Mouse (Mus musculus): ENCODE measurements at regions not wholly inside any gene's neighbourhood (a gene's known extent, or its start where the extent isn't known, plus 50 kb on each side); places are given as distances from the start of the nearest gene placed in this dataset.

DNA sequence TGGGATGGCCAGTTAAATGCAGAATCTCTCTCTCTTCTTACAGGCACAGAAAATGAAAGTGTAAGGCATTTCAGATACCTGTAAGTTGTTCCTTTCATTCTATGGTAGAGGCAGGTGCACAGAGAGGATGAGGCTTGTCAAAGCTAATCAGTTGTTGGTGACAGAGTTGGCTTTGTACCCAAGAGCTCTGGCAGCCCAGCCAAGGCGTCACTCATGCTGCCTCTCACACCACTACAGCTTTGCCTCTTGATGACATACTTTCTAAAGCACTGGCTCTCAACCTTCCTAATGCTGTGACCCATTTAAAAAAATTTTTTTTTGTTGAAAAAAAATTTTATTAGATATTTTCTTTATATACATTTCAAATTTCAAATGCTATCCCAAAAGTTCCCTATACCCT is 105.4 kb downstream of the 4930564D02Rik start:
- H3K36me3 ChIP-seq (replicated peaks; ENCODE audit: control insufficient read depth, insufficient read depth, low read length): no peaks in the 10 kb centered on the region
- H3K27me3 ChIP-seq (ENCODE audit: control insufficient read depth, insufficient read depth, low read length): no peaks in the 10 kb centered on the region
- H3K9me3 ChIP-seq (replicated peaks; ENCODE audit: control insufficient read depth, low read length): peaks cover 6% of the 10 kb centered on the region
- no peak overlapping the region for H3K9ac ChIP-seq (replicated peaks; ENCODE audit: low read depth, low read length)
- ATAC-seq (ENCODE audit: insufficient read depth, low read depth): no peak
- H3K4me3 ChIP-seq (ENCODE audit: low read depth, low read length): no peak overlapping the region
- no peaks in the 10 kb centered on the region for H3K4me1 ChIP-seq (ENCODE audit: control insufficient read depth, insufficient read depth)
- no peak overlapping the region for H3K4me2 ChIP-seq (ENCODE audit: low read depth, low read length)
- 41% methylated on average over 1 of the region's 1 CpGs for WGBS
- TF ChIP-seq EP300 (IDR thresholded peaks at IDR 0.05; ENCODE audit: low read depth): no peak
- TF ChIP-seq CTCF (IDR thresholded peaks at IDR 0.05; ENCODE audit: low read depth): no peak
- no peak overlapping the region for H3K27ac ChIP-seq (ENCODE audit: low read depth)
- no peak for DNase-seq (ENCODE audit: low spot score)

DNA sequence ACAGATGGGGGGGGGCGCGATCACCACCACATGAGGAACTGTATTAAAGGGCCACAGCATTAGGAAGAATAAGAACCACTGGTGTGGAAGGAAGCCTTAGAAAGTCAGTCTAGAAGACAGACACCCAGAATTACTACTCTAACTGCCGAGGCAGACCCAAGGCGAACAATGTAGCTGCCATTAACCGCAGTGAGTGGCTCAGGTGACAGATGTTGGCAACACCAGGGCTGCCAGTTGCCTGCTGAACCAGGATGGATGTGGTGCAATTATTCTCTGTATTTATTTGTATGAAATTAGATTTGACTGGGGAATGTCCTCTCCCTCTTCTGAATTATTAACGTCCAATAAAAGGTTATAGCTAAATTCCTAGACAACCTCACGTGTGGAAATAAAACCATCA is 124.7 kb downstream of the 4930564D02Rik start:
- Histone ChIP-seq H3K36me3 (replicated peaks; ENCODE audit: control insufficient read depth, insufficient read depth, low read length) (no peaks in the 10 kb centered on the region), H3K4me2 (ENCODE audit: low read depth, low read length) (no peak overlapping the region), H3K4me1 (ENCODE audit: control insufficient read depth, insufficient read depth) (no peaks in the 10 kb centered on the region), H3K27me3 (ENCODE audit: control insufficient read depth, insufficient read depth, low read length) (no peaks in the 10 kb centered on the region), H3K9ac (replicated peaks; ENCODE audit: low read depth, low read length) (no peak overlapping the region), H3K4me3 (ENCODE audit: low read depth, low read length) (no peak overlapping the region), H3K27ac (ENCODE audit: low read depth) (no peak overlapping the region), H3K9me3 (replicated peaks; ENCODE audit: control insufficient read depth, low read length) (no peaks in the 10 kb centered on the region)
- no peak for ATAC-seq (ENCODE audit: insufficient read depth, low read depth)
- TF ChIP-seq CTCF (IDR thresholded peaks at IDR 0.05; ENCODE audit: low read depth): no peak
- TF ChIP-seq EP300 (IDR thresholded peaks at IDR 0.05; ENCODE audit: low read depth): no peak
- no peak for DNase-seq (ENCODE audit: low spot score)
- 85% methylated on average over 7 of the region's 7 CpGs for WGBS

DNA sequence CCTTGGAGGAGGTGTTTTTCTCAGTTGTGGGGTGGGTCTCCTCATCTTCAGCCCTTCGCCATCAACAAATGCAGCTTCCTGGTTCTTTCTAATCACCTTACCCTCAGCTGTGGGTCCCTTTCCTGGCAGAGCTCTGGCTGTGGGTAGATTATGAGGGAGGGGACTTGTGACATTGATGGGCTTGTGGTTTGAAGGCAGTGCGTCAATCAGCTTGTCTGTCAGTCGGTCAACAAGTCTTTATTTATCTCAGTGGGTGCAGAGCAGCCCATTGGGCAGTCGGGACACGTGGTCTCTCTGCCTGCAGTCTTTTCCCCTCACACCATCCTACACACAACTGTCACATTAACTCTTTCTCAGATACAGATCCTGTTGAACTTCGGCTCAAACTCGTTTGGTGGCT is 125.2 kb downstream of the 4930564D02Rik start:
- TF ChIP-seq CTCF (IDR thresholded peaks at IDR 0.05; ENCODE audit: low read depth) (no peak), EP300 (IDR thresholded peaks at IDR 0.05; ENCODE audit: low read depth) (no peak)
- no peak for DNase-seq (ENCODE audit: low spot score)
- H3K36me3 ChIP-seq (replicated peaks; ENCODE audit: control insufficient read depth, insufficient read depth, low read length): no peaks in the 10 kb centered on the region
- H3K4me3 ChIP-seq (ENCODE audit: low read depth, low read length): no peak overlapping the region
- no peaks in the 10 kb centered on the region for H3K9me3 ChIP-seq (replicated peaks; ENCODE audit: control insufficient read depth, low read length)
- H3K4me1 ChIP-seq (ENCODE audit: control insufficient read depth, insufficient read depth): no peaks in the 10 kb centered on the region
- no peak for ATAC-seq (ENCODE audit: insufficient read depth, low read depth)
- no peak overlapping the region for H3K27ac ChIP-seq (ENCODE audit: low read depth)
- no peak overlapping the region for H3K4me2 ChIP-seq (ENCODE audit: low read depth, low read length)
- H3K27me3 ChIP-seq (ENCODE audit: control insufficient read depth, insufficient read depth, low read length): no peaks in the 10 kb centered on the region
- 21% methylated on average over 7 of the region's 7 CpGs for WGBS
- no peak overlapping the region for H3K9ac ChIP-seq (replicated peaks; ENCODE audit: low read depth, low read length)

DNA sequence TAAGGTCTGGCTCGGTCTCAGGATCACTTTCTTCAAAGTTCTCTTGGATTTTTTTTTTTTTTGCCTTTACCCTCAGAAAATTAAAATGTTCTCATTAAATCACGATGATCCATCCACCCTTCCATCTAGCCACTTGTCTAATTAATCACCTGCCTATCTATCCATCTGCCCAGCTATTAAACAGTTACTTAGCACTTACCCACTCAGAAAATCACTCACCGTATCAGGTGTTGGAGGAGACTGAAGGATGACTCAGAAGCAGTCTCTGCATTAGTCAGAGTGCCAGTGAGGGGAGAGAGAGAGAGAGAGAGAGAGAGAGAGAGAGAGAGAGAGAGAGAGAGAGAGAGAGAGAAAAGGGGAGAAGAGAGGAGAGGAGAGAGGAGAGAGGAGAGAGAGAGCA is 134.1 kb downstream of the 4930564D02Rik start:
- no peaks in the 10 kb centered on the region for H3K4me1 ChIP-seq (ENCODE audit: control insufficient read depth, insufficient read depth)
- H3K27me3 ChIP-seq (ENCODE audit: control insufficient read depth, insufficient read depth, low read length): no peaks in the 10 kb centered on the region
- no peak overlapping the region for H3K9ac ChIP-seq (replicated peaks; ENCODE audit: low read depth, low read length)
- 60% methylated on average over 3 of the region's 3 CpGs for WGBS
- H3K36me3 ChIP-seq (replicated peaks; ENCODE audit: control insufficient read depth, insufficient read depth, low read length): no peaks in the 10 kb centered on the region
- TF ChIP-seq CTCF (IDR thresholded peaks at IDR 0.05; ENCODE audit: low read depth): no peak
- no peak for TF ChIP-seq EP300 (IDR thresholded peaks at IDR 0.05; ENCODE audit: low read depth)
- H3K4me3 ChIP-seq (ENCODE audit: low read depth, low read length): no peak overlapping the region
- no peak overlapping the region for H3K27ac ChIP-seq (ENCODE audit: low read depth)
- DNase-seq (ENCODE audit: low spot score) (no peak), ATAC-seq (ENCODE audit: insufficient read depth, low read depth) (no peak)
- H3K4me2 ChIP-seq (ENCODE audit: low read depth, low read length): no peak overlapping the region
- no peaks in the 10 kb centered on the region for H3K9me3 ChIP-seq (replicated peaks; ENCODE audit: control insufficient read depth, low read length)

DNA sequence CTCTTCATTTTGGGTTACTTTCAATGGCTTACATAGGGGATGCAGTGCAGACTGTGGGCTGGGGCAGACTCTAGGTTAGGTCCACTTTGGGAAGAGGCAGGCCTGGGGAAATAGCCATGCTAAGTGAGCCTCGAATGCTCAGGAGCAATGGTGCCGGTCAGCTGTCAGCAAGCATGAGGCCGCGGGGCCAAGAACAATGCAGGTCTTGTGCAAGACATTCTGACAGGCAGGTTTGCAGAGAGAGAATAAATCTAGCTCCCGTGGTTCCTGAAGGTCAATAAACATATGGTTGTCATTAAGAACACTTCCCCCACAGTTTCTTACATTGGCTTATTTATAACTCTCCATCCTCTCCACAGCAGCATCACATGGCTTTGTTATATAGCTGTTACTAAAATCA is 142.5 kb downstream of the 4930564D02Rik start:
- WGBS: 48% methylated on average over 5 of the region's 5 CpGs
- ATAC-seq (ENCODE audit: insufficient read depth, low read depth) (no peak), DNase-seq (ENCODE audit: low spot score) (no peak)
- no peaks in the 10 kb centered on the region for H3K9me3 ChIP-seq (replicated peaks; ENCODE audit: control insufficient read depth, low read length)
- TF ChIP-seq EP300 (IDR thresholded peaks at IDR 0.05; ENCODE audit: low read depth): no peak
- no peak for TF ChIP-seq CTCF (IDR thresholded peaks at IDR 0.05; ENCODE audit: low read depth)
- no peaks in the 10 kb centered on the region for H3K4me1 ChIP-seq (ENCODE audit: control insufficient read depth, insufficient read depth)
- no peaks in the 10 kb centered on the region for H3K36me3 ChIP-seq (replicated peaks; ENCODE audit: control insufficient read depth, insufficient read depth, low read length)
- H3K27ac ChIP-seq (ENCODE audit: low read depth): no peak overlapping the region
- no peak overlapping the region for H3K9ac ChIP-seq (replicated peaks; ENCODE audit: low read depth, low read length)
- no peak overlapping the region for H3K4me3 ChIP-seq (ENCODE audit: low read depth, low read length)
- H3K4me2 ChIP-seq (ENCODE audit: low read depth, low read length): no peak overlapping the region
- no peaks in the 10 kb centered on the region for H3K27me3 ChIP-seq (ENCODE audit: control insufficient read depth, insufficient read depth, low read length)

DNA sequence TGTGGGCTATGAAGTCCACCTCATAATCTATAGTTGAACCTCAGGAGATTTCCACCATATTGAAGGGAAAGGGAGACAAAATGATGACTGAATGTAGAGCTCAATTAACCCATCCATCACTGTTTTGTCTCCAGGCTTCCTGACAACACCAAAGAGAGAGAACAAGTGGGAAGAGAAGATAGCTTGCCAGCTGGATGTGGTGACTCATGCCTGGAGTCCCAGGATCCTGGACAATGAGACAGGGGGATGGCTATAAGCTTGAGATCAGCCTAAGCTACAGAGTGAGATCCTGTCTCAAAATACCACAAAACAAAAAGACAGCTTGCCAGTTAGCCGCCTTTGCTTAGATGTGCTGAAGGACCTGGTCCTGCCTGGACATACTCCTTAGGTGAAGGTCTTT is 144.4 kb downstream of the 4930564D02Rik start:
- no peak for ATAC-seq (ENCODE audit: insufficient read depth, low read depth)
- TF ChIP-seq CTCF (IDR thresholded peaks at IDR 0.05; ENCODE audit: low read depth): no peak
- no peak for TF ChIP-seq EP300 (IDR thresholded peaks at IDR 0.05; ENCODE audit: low read depth)
- Histone ChIP-seq H3K4me1 (ENCODE audit: control insufficient read depth, insufficient read depth) (no peaks in the 10 kb centered on the region), H3K36me3 (replicated peaks; ENCODE audit: control insufficient read depth, insufficient read depth, low read length) (no peaks in the 10 kb centered on the region), H3K4me2 (ENCODE audit: low read depth, low read length) (no peak overlapping the region), H3K9ac (replicated peaks; ENCODE audit: low read depth, low read length) (no peak overlapping the region), H3K27ac (ENCODE audit: low read depth) (no peak overlapping the region), H3K4me3 (ENCODE audit: low read depth, low read length) (no peak overlapping the region), H3K27me3 (ENCODE audit: control insufficient read depth, insufficient read depth, low read length) (no peaks in the 10 kb centered on the region), H3K9me3 (replicated peaks; ENCODE audit: control insufficient read depth, low read length) (no peaks in the 10 kb centered on the region)
- DNase-seq (ENCODE audit: low spot score): no peak
- WGBS: 77% methylated on average over 1 of the region's 1 CpGs

Data from heart, postnatal 0 days (tissue).